Mouse (Mus musculus) hindbrain, embryonic 14.5 days (tissue): Measurements from ENCODE around the gene Swsap1. TPM values are rescaled to one million over a fixed set of nuclear protein-coding genes. Genes with fewer than 3 reads are reported as not detected.

Source experiments
- ATAC-seq: fragments of 200-750 bp; cut with Nextera tagmentation; 2 replicates; pipeline ENCODE4 v1.8.0; 2017; ENCODE audit warnings: moderate number of reproducible peaks, mild to moderate bottlenecking, moderate TSS enrichment, moderate library complexity; ENCODE audit not compliant: low FRiP score
- DNase-seq: peaks from one replicate; pipeline ENCODE4 v3.0.0-alpha.2; 2015; ENCODE audit warnings: low spot score
- H3K27ac ChIP-seq: fragments of 300-500 bp; sonication (generic); 2 replicates; pipeline ENCODE4 v1.5.1; 2014; ENCODE audit warnings: mild to moderate bottlenecking, moderate library complexity
- H3K27me3 ChIP-seq: fragments of 300-500 bp; sonication (generic); 2 replicates; pipeline ENCODE4 v1.6.1; 2014; ENCODE audit warnings: mild to moderate bottlenecking, low read length, mixed read lengths; ENCODE audit not compliant: control insufficient read depth, insufficient read depth
- H3K36me3 ChIP-seq: fragments of 300-500 bp; sonication (generic); replicated peaks from 2 replicates; pipeline ENCODE4 v1.6.1; 2014; ENCODE audit not compliant: control insufficient read depth, insufficient read depth
- H3K4me1 ChIP-seq: fragments of 300-500 bp; sonication (generic); replicated peaks from 2 replicates; pipeline ENCODE4 v1.6.1; 2014; ENCODE audit warnings: antibody characterized with exemption, low read length, mixed read lengths; ENCODE audit not compliant: control insufficient read depth, insufficient read depth
- H3K4me2 ChIP-seq: fragments of 300-500 bp; sonication (generic); replicated peaks from 2 replicates; pipeline ENCODE4 v1.6.1; 2014; ENCODE audit warnings: mild to moderate bottlenecking, moderate library complexity
- H3K4me3 ChIP-seq: fragments of 300-500 bp; sonication (generic); replicated peaks from 2 replicates; pipeline ENCODE4 v1.5.1; 2014; ENCODE audit warnings: mild to moderate bottlenecking, low read length
- H3K9ac ChIP-seq: fragments of 300-500 bp; sonication (generic); 2 replicates; pipeline ENCODE4 v1.6.1; 2014
- H3K9me3 ChIP-seq: fragments of 300-500 bp; sonication (generic); 2 replicates; pipeline ENCODE4 v1.6.1; 2016; ENCODE audit warnings: low read length; ENCODE audit not compliant: control insufficient read depth
- WGBS: fragments of 180-500 bp; shearing (Covaris S2); extraction: QIAGEN DNeasy Blood & Tissue Kit; methylation state at CpG from one replicate; pipeline ENCODE4 v1.1.7; 2014; 5-methylcytosine and 5-hydroxymethylcytosine counted together
- polyA plus RNA-seq: library from polyadenylated mRNA; unstranded; fragments of >200 nt; fragmentation: Nextera tagmentation; extraction: Ambion mirVana; gene quantifications from 2 replicates; pipeline ENCODE4 v1.2.1, GENCODE M21; 2014

The Swsap1 gene
- polyA plus RNA-seq, 1 experiment from 2014 or later, result 18.2 TPM

- ATAC-seq, result no peak
- H3K4me2 ChIP-seq, result no peak overlapping the region
- H3K9me3 ChIP-seq, result no peaks in the 10 kb centered on the region
- no peak for DNase-seq
- H3K4me3 ChIP-seq, result no peak overlapping the region
- peaks cover 25% of the 10 kb centered on the region for H3K4me1 ChIP-seq
- 85% methylated on average over 5 of the region's 5 CpGs for WGBS
- no peak overlapping the region for H3K9ac ChIP-seq
- H3K27me3 ChIP-seq, result peaks cover 45% of the 10 kb centered on the region
- H3K27ac ChIP-seq, result no peak overlapping the region
- no peaks in the 10 kb centered on the region for H3K36me3 ChIP-seq
These were observed 2.8 kb downstream of the Swsap1 start for GRCm38 (mm10) chr9:21958372-21958771.

GRCm38 (mm10) chr9:21959244-21959643 lies 3.7 kb downstream of the Swsap1 start:
- Histone ChIP-seq H3K9ac (no peak overlapping the region), H3K4me3 (no peak overlapping the region), H3K4me1 (peaks cover 21% of the 10 kb centered on the region), H3K4me2 (no peak overlapping the region), H3K27ac (no peak overlapping the region), H3K36me3 (no peaks in the 10 kb centered on the region), H3K9me3 (no peaks in the 10 kb centered on the region), H3K27me3 (peaks cover 47% of the 10 kb centered on the region)
- WGBS, result 97% methylated on average over 7 of the region's 7 CpGs
- DNase-seq (no peak), ATAC-seq (no peak)

DNA sequence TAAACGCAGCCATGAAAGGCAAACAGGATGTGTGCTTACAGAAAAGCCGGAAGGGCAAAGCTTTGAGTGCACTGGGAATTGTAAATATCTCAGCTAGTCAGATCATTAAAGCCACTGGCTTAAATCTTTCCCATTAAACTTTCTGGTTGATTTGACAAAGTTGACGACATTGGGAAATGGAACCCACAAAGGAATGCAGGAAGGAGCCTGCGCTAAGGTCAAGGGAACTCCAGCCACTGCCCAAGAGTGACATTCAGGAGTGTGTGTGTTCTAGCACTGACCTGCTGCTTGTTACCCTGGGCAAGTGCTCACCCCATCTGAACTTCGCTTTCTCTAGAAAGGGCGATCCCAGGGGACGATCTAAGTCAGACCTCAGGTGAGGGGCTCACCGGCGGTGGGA lies 4.6 kb downstream of the Swsap1 start:
- DNase-seq, result no peak
- Histone ChIP-seq H3K36me3 (no peaks in the 10 kb centered on the region), H3K9ac (no peak overlapping the region), H3K4me2 (no peak overlapping the region), H3K4me3 (no peak overlapping the region), H3K27me3 (peaks cover 47% of the 10 kb centered on the region), H3K27ac (no peak overlapping the region), H3K9me3 (no peaks in the 10 kb centered on the region), H3K4me1 (peaks cover 21% of the 10 kb centered on the region)
- 55% methylated on average over 9 of the region's 9 CpGs for WGBS
- ATAC-seq, result no peak

- H3K4me3 ChIP-seq, result no peak overlapping the region
- DNase-seq (no peak), ATAC-seq (no peak)
- WGBS, result 13% methylated on average over 26 of the region's 26 CpGs
- no peaks in the 10 kb centered on the region for H3K9me3 ChIP-seq
- no peak overlapping the region for H3K9ac ChIP-seq
- peaks cover 21% of the 10 kb centered on the region for H3K4me1 ChIP-seq
- no peak overlapping the region for H3K27ac ChIP-seq
- H3K36me3 ChIP-seq, result no peaks in the 10 kb centered on the region
- no peak overlapping the region; the same call in 1 of the 2 replicates for H3K4me2 ChIP-seq
- H3K27me3 ChIP-seq, result peaks cover 47% of the 10 kb centered on the region
These were observed 5.1 kb downstream of the Swsap1 start for GRCm38 (mm10) chr9:21960558-21961208.

GRCm38 (mm10) chr9:21961366-21961980 lies 5.9 kb downstream of the Swsap1 start:
- Histone ChIP-seq H3K4me1 (peaks cover 18% of the 10 kb centered on the region), H3K4me2 (peak overlapping the region; percentile 70), H3K36me3 (no peaks in the 10 kb centered on the region), H3K9ac (peak overlapping the region; percentile 25; the same call in 1 of the 2 replicates), H3K27me3 (peaks cover 47% of the 10 kb centered on the region), H3K4me3 (peak overlapping the region; percentile 34), H3K27ac (no peak overlapping the region), H3K9me3 (no peaks in the 10 kb centered on the region)
- WGBS, result 2% methylated on average over 35 of the region's 35 CpGs
- ATAC-seq (no peak), DNase-seq (no peak)

DNA sequence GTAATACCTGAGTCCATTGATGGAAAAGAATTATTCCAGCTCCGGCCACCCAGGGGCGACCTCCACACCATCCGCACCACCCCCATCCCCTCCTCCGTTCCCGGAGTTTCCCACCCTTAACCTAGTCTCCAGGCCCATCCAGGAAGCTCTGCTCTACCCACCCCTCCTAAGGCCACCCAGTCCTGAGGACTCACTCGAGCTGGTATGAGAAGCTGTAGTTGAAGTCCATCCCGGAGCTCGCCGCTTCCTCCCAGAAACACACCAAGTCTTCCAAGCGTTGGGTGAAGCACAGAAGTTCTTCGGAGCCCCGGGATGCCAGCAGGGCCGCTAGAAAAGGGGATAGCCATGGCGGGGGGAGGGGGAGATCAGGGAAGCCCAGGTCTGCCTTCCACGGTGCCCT lies 6.5 kb downstream of the Swsap1 start:
- peak overlapping the region; percentile 70 for H3K4me2 ChIP-seq
- no peak overlapping the region for H3K27ac ChIP-seq
- H3K9me3 ChIP-seq, result no peaks in the 10 kb centered on the region
- H3K4me1 ChIP-seq, result peaks cover 17% of the 10 kb centered on the region
- ATAC-seq (peak; percentile 31; the same call in 1 of the 2 replicates), DNase-seq (no peak)
- peaks cover 47% of the 10 kb centered on the region for H3K27me3 ChIP-seq
- under 1% methylated on average over 15 of the region's 15 CpGs for WGBS
- H3K4me3 ChIP-seq, result peak overlapping the region; percentile 34
- peak overlapping the region; percentile 25 for H3K9ac ChIP-seq
- no peaks in the 10 kb centered on the region for H3K36me3 ChIP-seq

- H3K4me3 ChIP-seq, result peak overlapping the region; percentile 34
- ATAC-seq (peak; percentile 50; the same call in 1 of the 2 replicates), DNase-seq (no peak)
- H3K4me2 ChIP-seq, result peak overlapping the region; percentile 70
- peaks cover 47% of the 10 kb centered on the region for H3K27me3 ChIP-seq
- H3K4me1 ChIP-seq, result peaks cover 17% of the 10 kb centered on the region
- no peak overlapping the region for H3K27ac ChIP-seq
- 3% methylated on average over 34 of the region's 34 CpGs for WGBS
- H3K36me3 ChIP-seq, result no peaks in the 10 kb centered on the region
- H3K9ac ChIP-seq, result peak overlapping the region; percentile 25; the same call in 1 of the 2 replicates
- H3K9me3 ChIP-seq, result no peaks in the 10 kb centered on the region
These were observed 7.0 kb downstream of the Swsap1 start for GRCm38 (mm10) chr9:21962416-21963059.

DNA sequence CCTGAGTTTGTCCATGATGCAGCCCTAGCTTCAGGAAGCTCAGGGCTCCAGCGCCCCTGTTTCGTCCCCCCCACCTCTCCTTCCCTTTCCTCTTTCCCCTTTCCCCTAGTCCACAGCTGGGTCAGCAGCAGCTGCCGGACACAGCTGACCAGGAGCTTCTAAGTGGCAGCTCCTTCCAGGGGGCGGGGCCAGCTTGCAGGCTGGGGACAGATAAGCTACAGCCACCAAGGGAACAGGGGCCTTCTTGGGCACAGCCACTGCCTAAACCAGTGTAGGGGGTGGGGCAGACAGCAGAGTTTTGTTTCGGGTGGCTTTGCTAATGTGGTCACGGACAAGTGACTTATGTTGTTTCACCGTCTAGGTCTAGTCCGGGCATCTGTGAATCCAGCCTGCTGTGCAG lies 7.9 kb downstream of the Swsap1 start, which contains the start of gene Epor:
TSS of gene Epor (minus strand) at position 90 of the 400 bp plus-strand sequence.
- peaks cover 17% of the 10 kb centered on the region for H3K4me1 ChIP-seq
- H3K9ac ChIP-seq, result peak within 1 kb of the TSS; percentile 25; the same call in 1 of the 2 replicates
- ATAC-seq, result no peak
- peak within 1 kb of the TSS; percentile 34 for H3K4me3 ChIP-seq
- H3K27me3 ChIP-seq, result peaks cover 47% of the 10 kb centered on the region
- no peaks in the 10 kb centered on the region for H3K36me3 ChIP-seq
- 14% methylated on average over 8 of the region's 8 CpGs for WGBS
- H3K9me3 ChIP-seq, result no peaks in the 10 kb centered on the region
- H3K4me2 ChIP-seq, result peak within 1 kb of the TSS; percentile 70
- no peak for DNase-seq
- no peak within 1 kb of the TSS for H3K27ac ChIP-seq

DNA sequence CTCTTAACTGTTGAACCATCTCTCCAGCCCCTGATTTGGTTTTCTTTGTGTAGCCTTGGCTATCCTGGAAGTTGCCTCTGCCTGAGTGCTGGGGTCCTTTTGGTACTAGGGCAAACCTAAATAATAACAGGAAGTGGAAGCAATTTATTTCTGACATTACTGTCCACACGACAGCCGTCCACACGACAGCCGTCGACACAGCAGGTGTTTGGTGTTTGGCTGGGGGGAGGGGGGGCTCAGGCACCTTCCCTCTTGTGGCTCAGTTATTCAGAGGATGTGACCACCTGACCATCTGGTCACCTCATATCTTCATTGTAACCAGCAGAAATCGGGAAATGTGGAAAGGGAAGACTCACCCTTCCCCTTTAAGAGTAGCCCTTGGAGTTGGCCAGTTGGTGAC lies 13.3 kb downstream of the Swsap1 start:
- H3K4me1 ChIP-seq, result no peaks in the 10 kb centered on the region
- no peak for DNase-seq
- ATAC-seq, result no peak
- WGBS, result 72% methylated on average over 6 of the region's 6 CpGs
- H3K4me2 ChIP-seq, result no peak overlapping the region
- no peaks in the 10 kb centered on the region for H3K36me3 ChIP-seq
- no peak overlapping the region for H3K4me3 ChIP-seq
- no peak overlapping the region for H3K9ac ChIP-seq
- no peaks in the 10 kb centered on the region for H3K9me3 ChIP-seq
- H3K27ac ChIP-seq, result no peak overlapping the region
- H3K27me3 ChIP-seq, result no peaks in the 10 kb centered on the region
